Mouse (Mus musculus) spleen, adult 2 months (tissue): ENCODE results near the gene Phf5a.

Experiments used
- CTCF ChIP-seq: fragments of 200-500 bp; IDR thresholded peaks from 2 replicates; pipeline ENCODE4 v1.5.1; 2011; ENCODE audit warnings: mild to moderate bottlenecking, inconsistent platforms; ENCODE audit not compliant: insufficient read depth, insufficient read length, insufficient replicate concordance; ENCODE audit errors: extremely low read depth
- POLR2A ChIP-seq: fragments of 200-500 bp; IDR thresholded peaks from 2 replicates; pipeline ENCODE4 v1.6.1; 2011; ENCODE audit warnings: low read depth, low read length, inconsistent platforms

DNA sequence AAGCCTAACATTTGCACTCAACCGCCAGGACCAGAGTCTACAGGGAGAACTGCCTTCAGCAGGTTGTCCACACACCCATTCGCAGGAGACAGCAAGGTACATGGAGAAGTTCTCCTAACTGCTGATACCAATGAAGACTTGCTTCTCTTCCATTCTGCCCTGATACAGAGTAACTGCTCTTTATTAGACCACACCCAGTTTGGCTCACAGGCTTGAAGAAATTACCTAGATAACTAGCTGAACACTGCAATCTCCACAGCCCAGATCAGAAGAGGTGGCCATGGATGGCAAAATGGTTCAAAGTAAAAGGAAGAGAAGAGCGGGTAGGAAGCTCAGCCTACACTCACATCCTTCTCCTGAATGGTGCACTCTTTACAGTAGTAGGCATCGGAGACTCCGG lies 1.7 kb downstream of the Phf5a start:
- TF ChIP-seq CTCF = no peak
- TF ChIP-seq POLR2A = no peak
